Mouse (Mus musculus) adrenal gland, postnatal 0 days (tissue): Measurements from ENCODE around the gene Anxa4. TPM values are rescaled to one million over a fixed set of nuclear protein-coding genes. Genes with fewer than 3 reads are reported as not detected.

Experiments used
- polyA plus RNA-seq: library from polyadenylated mRNA; unstranded; fragments of >200 nt; fragmentation: Nextera tagmentation; extraction: Ambion mirVana; gene quantifications from 2 replicates; pipeline ENCODE4 v1.2.1, GENCODE M21; 2015

Anxa4 gene
- 28.3 and 54.2 TPM in 2 replicates for polyA plus RNA-seq

GRCm38 (mm10) chr6:86793021-86793815 is at the start of gene Anxa4:
Anxa4 (minus strand) TSS chr6:86793584.

DNA sequence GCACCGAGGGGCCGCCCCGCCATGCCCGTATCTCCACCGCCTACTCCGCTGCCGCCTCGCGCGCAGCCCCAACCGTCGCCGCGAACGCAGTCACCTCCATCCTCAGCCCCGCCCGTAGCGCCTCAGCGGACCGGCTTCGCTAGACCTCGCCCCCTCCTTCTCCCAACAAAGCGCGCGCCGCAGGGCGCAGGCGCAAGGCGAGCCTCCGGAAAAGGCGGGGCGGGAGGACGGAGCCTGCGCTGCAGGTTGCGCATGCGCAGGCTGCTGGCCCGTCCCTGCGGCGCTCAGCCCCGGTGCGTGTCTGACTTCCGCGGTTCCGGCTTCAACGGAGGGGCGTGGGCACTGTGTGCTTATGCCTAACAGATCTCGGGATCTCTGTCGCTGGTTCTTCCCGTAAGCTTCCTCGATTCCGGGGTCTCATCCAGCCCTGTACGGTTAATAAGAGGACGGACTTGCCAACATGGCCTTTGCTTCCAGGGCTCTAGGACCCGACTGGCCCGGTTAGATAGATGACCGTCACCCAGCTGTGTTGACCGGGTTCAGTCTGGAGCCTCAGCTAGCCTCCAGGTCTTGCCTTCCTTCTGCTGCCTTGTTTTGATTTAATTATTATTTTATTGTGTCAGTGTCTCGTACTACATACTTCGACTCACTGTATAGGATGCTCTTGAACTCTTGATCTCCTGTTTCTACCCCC is 60.1 kb downstream of the Anxa4 start, which contains the start of gene Gmcl1:
Gene Gmcl1, minus strand, starts transcription at position 201 of the 694 bp plus-strand sequence.

Other genes with a start within 250 kb of the Anxa4 start
- gene Asprv1, start 165.4 kb downstream of the Anxa4 start, polyA plus RNA-seq, result 2.1 and 6.1 TPM in 2 replicates
- 5.6 and 7.1 TPM in 2 replicates for gene Mxd1, start 124.4 kb downstream of the Anxa4 start, polyA plus RNA-seq
- 150 and 183 TPM in 2 replicates for gene Snrnp27, start 109.1 kb downstream of the Anxa4 start, polyA plus RNA-seq
- 15.3 and 21.2 TPM in 2 replicates for gene Gmcl1, start 60.2 kb downstream of the Anxa4 start, polyA plus RNA-seq
- gene Aak1, start 55.9 kb upstream of the Anxa4 start, polyA plus RNA-seq, result 12.7 and 13.6 TPM in 2 replicates
- 130 and 166 TPM in 2 replicates for gene Nfu1, start 215.7 kb upstream of the Anxa4 start, polyA plus RNA-seq
- 9.0 and 11.9 TPM in 2 replicates for gene Gfpt1, start 249.3 kb upstream of the Anxa4 start, polyA plus RNA-seq